29 mouse cellular contexts compared by ENCODE assay signal in genomic region chr3:129845868-129846267, GRCm38 (mm10). TPM values are rescaled to one million over a fixed set of nuclear protein-coding genes. Genes with fewer than 3 reads are reported as not detected.
"Had no signal": no experiment of that assay in that cellular context is flagged by ENCODE, and none has a peak within 500 bp of the region (broad histone marks: within the 10 kb centered on the region; RNA-seq: fewer than 3 reads in every experiment).

No protein-coding gene starts in this region.

- H3K9me3 ChIP-seq: lung, embryonic 15.5 days; midbrain, embryonic 10.5 days; midbrain, embryonic 12.5 days; neural tube, embryonic 13.5 days; neural tube, embryonic 15.5 days had no signal

- H3K4me3 ChIP-seq: lung, embryonic 15.5 days; midbrain, embryonic 10.5 days; midbrain, embryonic 12.5 days; myocyte; neural tube, embryonic 13.5 days; neural tube, embryonic 15.5 days had no signal

- H3K4me2 ChIP-seq: lung, embryonic 15.5 days; midbrain, embryonic 12.5 days; neural tube, embryonic 13.5 days; neural tube, embryonic 15.5 days had no signal

- H3K9ac ChIP-seq: lung, embryonic 15.5 days; midbrain, embryonic 12.5 days; neural tube, embryonic 13.5 days; neural tube, embryonic 15.5 days had no signal

- H3K4me1 ChIP-seq: lung, embryonic 15.5 days; midbrain, embryonic 10.5 days; midbrain, embryonic 12.5 days; neural tube, embryonic 13.5 days; neural tube, embryonic 15.5 days had no signal

- DNase-seq: lung, adult 2 months; lung, postnatal 14 days; lung, postnatal 36 days; midbrain, embryonic 14.5 days; retina, postnatal 1 day; right cerebral cortex, adult 18-20 months; right cerebral cortex, postnatal 25 days; right cerebral cortex, postnatal 4 days; spleen, adult 18-20 months; thymus, adult 18-20 months; thymus, postnatal 14 days; thymus, postnatal 36 days had no signal

- H3K27ac ChIP-seq: lung, embryonic 15.5 days; macrophage; midbrain, embryonic 10.5 days; midbrain, embryonic 12.5 days; neural tube, embryonic 13.5 days; neural tube, embryonic 15.5 days had no signal

- H3K27me3 ChIP-seq: lung, embryonic 15.5 days; midbrain, embryonic 12.5 days; neural tube, embryonic 13.5 days; neural tube, embryonic 15.5 days had no signal

- ATAC-seq: lung, postnatal 0 days; midbrain, embryonic 16.5 days had no signal

- H3K36me3 ChIP-seq: lung, embryonic 15.5 days; midbrain, embryonic 10.5 days; midbrain, embryonic 12.5 days; neural tube, embryonic 13.5 days; neural tube, embryonic 15.5 days had no signal

RNA-seq across cellular contexts. Expression of gene Cfi, which starts 10.2 kb away (rescaled TPM):
- total RNA-seq: megakaryocyte, adult 5-6 weeks; megakaryocyte-erythroid progenitor cell, adult 5-6 weeks had no signal
- polyA plus RNA-seq: macrophage; myocyte; neural tube, embryonic 11.5 days had no signal

RNA-seq across cellular contexts. Expression of gene Rrh, which starts 23.5 kb away (rescaled TPM):
- polyA plus RNA-seq: liver, embryonic 16.5 days; lung, postnatal 0 days; midbrain, embryonic 12.5 days; myocyte; neural tube, embryonic 11.5 days; neural tube, embryonic 15.5 days; small intestine, adult 2 months; stomach, embryonic 14.5 days; stomach, embryonic 16.5 days; thymus, postnatal 0 days had no signal

RNA-seq across cellular contexts. Expression of gene Lrit3, which starts 42.0 kb away (rescaled TPM):
- total RNA-seq: megakaryocyte-erythroid progenitor cell, adult 5-6 weeks had no signal
- polyA plus RNA-seq: liver, embryonic 16.5 days; lung, adult 2 months; lung, embryonic 15.5 days; lung, postnatal 0 days; macrophage; midbrain, embryonic 10.5 days; midbrain, embryonic 12.5 days; midbrain, embryonic 14.5 days; midbrain, embryonic 16.5 days; myocyte; neural tube, embryonic 11.5 days; neural tube, embryonic 13.5 days; neural tube, embryonic 15.5 days; small intestine, adult 2 months; stomach, embryonic 16.5 days; thymus, postnatal 0 days had no signal
